In the genomic region with DNA sequence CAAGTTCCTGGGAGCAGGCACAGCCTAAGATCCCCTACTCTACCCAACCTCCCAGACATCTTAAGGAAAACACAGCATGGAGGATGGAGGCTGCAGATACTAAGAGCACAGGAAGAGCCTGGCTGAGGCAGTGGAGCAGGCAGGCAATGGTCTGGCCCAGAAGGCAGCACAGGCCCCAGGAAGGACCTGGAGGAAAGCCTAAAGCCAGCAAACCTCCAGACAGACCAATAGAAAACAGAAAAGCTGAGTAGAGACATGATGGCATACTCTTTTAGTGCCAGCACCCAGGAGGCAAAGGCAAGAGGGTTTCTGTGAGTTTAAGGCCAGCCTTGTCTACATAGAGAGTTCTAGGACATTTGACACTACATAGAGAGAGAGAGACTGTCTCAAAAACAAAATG, we compare ENCODE assay signal across 13 mouse cellular contexts.
"Had no signal": no experiment of that assay in that cellular context is flagged by ENCODE, and none has a peak within 500 bp of the region (broad histone marks: within the 10 kb centered on the region; RNA-seq: fewer than 3 reads in every experiment).

No protein-coding gene starts in this region.

- ATAC-seq: liver, embryonic 12.5 days; midbrain, embryonic 15.5 days had no signal

- H3K9ac ChIP-seq: kidney, embryonic 15.5 days; limb, embryonic 15.5 days; liver, embryonic 12.5 days; lung, embryonic 14.5 days; midbrain, embryonic 15.5 days; neural tube, embryonic 13.5 days had no signal

- H3K27ac ChIP-seq: kidney, embryonic 15.5 days; limb, embryonic 15.5 days; liver, embryonic 12.5 days; midbrain, embryonic 10.5 days; midbrain, embryonic 15.5 days; neural tube, embryonic 13.5 days had no signal

- H3K4me1 ChIP-seq: limb, embryonic 15.5 days; liver, embryonic 12.5 days; midbrain, embryonic 10.5 days; midbrain, embryonic 15.5 days had no signal

- H3K27me3 ChIP-seq: kidney, embryonic 15.5 days; limb, embryonic 15.5 days; liver, embryonic 12.5 days; midbrain, embryonic 15.5 days; neural tube, embryonic 13.5 days had no signal

- H3K4me2 ChIP-seq: kidney, embryonic 15.5 days; limb, embryonic 15.5 days; liver, embryonic 12.5 days; lung, embryonic 14.5 days; midbrain, embryonic 15.5 days; neural tube, embryonic 13.5 days had no signal

- H3K9me3 ChIP-seq: kidney, embryonic 15.5 days; limb, embryonic 15.5 days; liver, embryonic 12.5 days; midbrain, embryonic 10.5 days; midbrain, embryonic 15.5 days; neural tube, embryonic 13.5 days had no signal

- DNase-seq: kidney, postnatal 14 days; lung, embryonic 14.5 days; lung, postnatal 10 days; lung, postnatal 4 days; right cerebral cortex, adult 18-20 months; right cerebral cortex, postnatal 25 days; thymus, postnatal 36 days had no signal

- H3K4me3 ChIP-seq: kidney, embryonic 15.5 days; limb, embryonic 15.5 days; liver, embryonic 12.5 days; midbrain, embryonic 10.5 days; midbrain, embryonic 15.5 days; neural tube, embryonic 13.5 days had no signal
